Mouse (Mus musculus) limb, embryonic 11.5 days (tissue): ENCODE results near the gene Tigd4. TPM values are rescaled to one million over a fixed set of nuclear protein-coding genes. Genes with fewer than 3 reads are reported as not detected.

Experiments
- ATAC-seq: fragments of 200-750 bp; cut with Nextera tagmentation; 2 replicates; pipeline ENCODE4 v1.8.0; 2017; ENCODE audit warnings: low read depth; ENCODE audit not compliant: insufficient number of reproducible peaks, low FRiP score, low TSS enrichment
- DNase-seq: peaks from one replicate; pipeline ENCODE4 v3.0.0-alpha.2; 2015; ENCODE audit warnings: low spot score
- H3K27ac ChIP-seq: fragments of 300-500 bp; sonication (generic); replicated peaks from 2 replicates; pipeline ENCODE4 v1.5.1; 2014; ENCODE audit warnings: low read depth, mild to moderate bottlenecking, low read length
- H3K27me3 ChIP-seq: fragments of 300-500 bp; sonication (generic); 2 replicates; pipeline ENCODE4 v1.6.1; 2014; ENCODE audit warnings: mild to moderate bottlenecking, low read length, mixed read lengths; ENCODE audit not compliant: control insufficient read depth, insufficient read depth
- H3K36me3 ChIP-seq: fragments of 300-500 bp; sonication (generic); 2 replicates; pipeline ENCODE4 v1.6.1; 2014; ENCODE audit warnings: mild to moderate bottlenecking, low read length, moderate library complexity, mixed read lengths; ENCODE audit not compliant: control insufficient read depth, insufficient read depth
- H3K4me1 ChIP-seq: fragments of 300-500 bp; sonication (generic); 2 replicates; pipeline ENCODE4 v1.6.1; 2014; ENCODE audit warnings: low read length, mixed read lengths; ENCODE audit not compliant: control insufficient read depth, insufficient read depth
- H3K4me2 ChIP-seq: fragments of 300-500 bp; sonication (generic); 2 replicates; pipeline ENCODE4 v1.6.1; 2014; ENCODE audit warnings: low read depth, mild to moderate bottlenecking, moderate library complexity; ENCODE audit not compliant: severe bottlenecking
- H3K4me3 ChIP-seq: fragments of 300-500 bp; sonication (generic); 2 replicates; pipeline ENCODE4 v1.5.1; 2014; ENCODE audit warnings: low read depth, low read length
- H3K9ac ChIP-seq: fragments of 300-500 bp; sonication (generic); 2 replicates; pipeline ENCODE4 v1.6.1; 2014; ENCODE audit warnings: mild to moderate bottlenecking, low read length
- H3K9me3 ChIP-seq: fragments of 300-500 bp; sonication (generic); 2 replicates; pipeline ENCODE4 v1.6.1; 2016; ENCODE audit warnings: low read length; ENCODE audit not compliant: control insufficient read depth
- WGBS: fragments of 180-500 bp; shearing (Covaris S2); extraction: QIAGEN DNeasy Blood & Tissue Kit; methylation state at CpG from one replicate; pipeline ENCODE4 v1.1.7; 2014; 5-methylcytosine and 5-hydroxymethylcytosine counted together
- polyA plus RNA-seq: library from polyadenylated mRNA; unstranded; fragments of >200 nt; fragmentation: Nextera tagmentation; extraction: Ambion mirVana; gene quantifications from 2 replicates; pipeline ENCODE4 v1.2.1, GENCODE M21; 2014

The Tigd4 gene
- polyA plus RNA-seq, 1 experiment from 2014 or later = not detected

GRCm38 (mm10) chr3:84618627-84619026 lies 25.3 kb downstream of the Tigd4 start:
- no peak overlapping the region for H3K4me3 ChIP-seq

GRCm38 (mm10) chr3:84619056-84619455 lies 25.7 kb downstream of the Tigd4 start:
- Histone ChIP-seq H3K27ac (no peak overlapping the region), H3K9me3 (no peaks in the 10 kb centered on the region), H3K36me3 (no peaks in the 10 kb centered on the region), H3K27me3 (no peaks in the 10 kb centered on the region), H3K4me2 (no peak overlapping the region), H3K4me3 (no peak overlapping the region), H3K9ac (no peak overlapping the region), H3K4me1 (no peaks in the 10 kb centered on the region)
- ATAC-seq = no peak
- DNase-seq = no peak
- 93% methylated on average over 7 of the region's 7 CpGs for WGBS

More at GRCm38 (mm10) chr3:84618627-84619026, 25.3 kb downstream of the Tigd4 start:
- 89% methylated on average over 2 of the region's 2 CpGs for WGBS
- H3K4me2 ChIP-seq = no peak overlapping the region
- ATAC-seq (no peak), DNase-seq (no peak)
- H3K4me1 ChIP-seq = no peaks in the 10 kb centered on the region
- no peaks in the 10 kb centered on the region for H3K36me3 ChIP-seq
- H3K27me3 ChIP-seq = no peaks in the 10 kb centered on the region
- H3K27ac ChIP-seq = no peak overlapping the region
- H3K9ac ChIP-seq = no peak overlapping the region
- H3K9me3 ChIP-seq = no peaks in the 10 kb centered on the region

DNA sequence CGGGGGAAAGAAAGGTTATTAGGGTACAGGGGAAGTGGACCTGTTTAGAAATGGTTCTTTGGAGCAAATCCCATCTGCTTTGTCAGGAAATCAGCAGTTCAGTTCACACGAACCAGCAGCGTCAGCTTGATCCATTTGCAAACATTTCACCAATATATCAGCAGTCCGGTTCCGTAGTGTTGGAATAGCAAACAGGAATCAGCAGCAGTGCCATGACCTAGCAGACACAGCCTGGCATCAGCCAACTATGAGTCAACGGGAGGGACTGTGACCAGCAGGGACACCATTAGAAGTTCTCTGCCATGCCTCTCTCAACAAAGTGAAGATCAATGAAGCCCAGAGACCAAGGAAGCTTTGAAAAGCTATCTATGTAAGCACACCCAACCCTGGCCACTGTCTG lies 26.4 kb downstream of the Tigd4 start:
- H3K27ac ChIP-seq = no peak overlapping the region
- no peaks in the 10 kb centered on the region for H3K36me3 ChIP-seq
- no peak overlapping the region for H3K9ac ChIP-seq
- DNase-seq = no peak
- no peaks in the 10 kb centered on the region for H3K9me3 ChIP-seq
- 94% methylated on average over 6 of the region's 6 CpGs for WGBS
- no peaks in the 10 kb centered on the region for H3K27me3 ChIP-seq
- H3K4me1 ChIP-seq = no peaks in the 10 kb centered on the region
- H3K4me2 ChIP-seq = no peak overlapping the region
- no peak for ATAC-seq
- no peak overlapping the region for H3K4me3 ChIP-seq

DNA sequence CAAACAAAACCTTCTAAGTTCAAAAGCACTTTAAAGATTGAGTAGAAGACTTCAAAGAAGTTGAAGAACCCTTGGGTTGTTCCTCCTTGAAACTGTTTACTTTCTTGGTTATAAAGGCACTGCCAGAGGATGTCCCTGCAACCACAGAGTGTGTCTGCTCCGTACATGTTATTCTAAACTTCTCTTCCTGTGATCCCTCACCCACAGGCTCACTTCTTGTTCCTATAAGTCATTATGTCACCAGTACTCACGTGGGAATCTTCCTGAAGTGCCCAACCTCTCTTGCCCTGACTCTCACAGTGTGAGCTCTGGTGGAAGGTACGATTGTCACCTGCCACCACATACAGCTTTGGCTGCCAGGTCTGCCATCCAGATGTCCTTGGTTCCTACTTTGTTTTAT lies 28.7 kb downstream of the Tigd4 start:
- H3K9me3 ChIP-seq = no peaks in the 10 kb centered on the region
- 28% methylated on average over 3 of the region's 3 CpGs for WGBS
- no peak overlapping the region for H3K9ac ChIP-seq
- no peaks in the 10 kb centered on the region for H3K4me1 ChIP-seq
- no peak for DNase-seq
- no peaks in the 10 kb centered on the region for H3K36me3 ChIP-seq
- no peak for ATAC-seq
- H3K27me3 ChIP-seq = no peaks in the 10 kb centered on the region
- no peak overlapping the region for H3K4me3 ChIP-seq
- H3K27ac ChIP-seq = no peak overlapping the region
- no peak overlapping the region for H3K4me2 ChIP-seq

GRCm38 (mm10) chr3:84631586-84631985 lies 38.2 kb downstream of the Tigd4 start:
- H3K9ac ChIP-seq = no peak overlapping the region
- H3K27ac ChIP-seq = no peak overlapping the region
- H3K4me1 ChIP-seq = no peaks in the 10 kb centered on the region
- no peaks in the 10 kb centered on the region for H3K9me3 ChIP-seq
- no peak for DNase-seq
- no peak overlapping the region for H3K4me3 ChIP-seq
- H3K27me3 ChIP-seq = no peaks in the 10 kb centered on the region
- WGBS = 93% methylated on average over 9 of the region's 9 CpGs
- ATAC-seq = no peak
- no peaks in the 10 kb centered on the region for H3K36me3 ChIP-seq
- no peak overlapping the region for H3K4me2 ChIP-seq

- Histone ChIP-seq H3K36me3 (no peaks in the 10 kb centered on the region), H3K27ac (no peak overlapping the region), H3K4me1 (no peaks in the 10 kb centered on the region), H3K9ac (no peak overlapping the region), H3K4me3 (no peak overlapping the region), H3K9me3 (no peaks in the 10 kb centered on the region), H3K27me3 (no peaks in the 10 kb centered on the region), H3K4me2 (no peak overlapping the region)
- ATAC-seq (no peak), DNase-seq (no peak)
- 88% methylated on average over 6 of the region's 6 CpGs for WGBS
Observed at GRCm38 (mm10) chr3:84637095-84637494, 43.7 kb downstream of the Tigd4 start.

DNA sequence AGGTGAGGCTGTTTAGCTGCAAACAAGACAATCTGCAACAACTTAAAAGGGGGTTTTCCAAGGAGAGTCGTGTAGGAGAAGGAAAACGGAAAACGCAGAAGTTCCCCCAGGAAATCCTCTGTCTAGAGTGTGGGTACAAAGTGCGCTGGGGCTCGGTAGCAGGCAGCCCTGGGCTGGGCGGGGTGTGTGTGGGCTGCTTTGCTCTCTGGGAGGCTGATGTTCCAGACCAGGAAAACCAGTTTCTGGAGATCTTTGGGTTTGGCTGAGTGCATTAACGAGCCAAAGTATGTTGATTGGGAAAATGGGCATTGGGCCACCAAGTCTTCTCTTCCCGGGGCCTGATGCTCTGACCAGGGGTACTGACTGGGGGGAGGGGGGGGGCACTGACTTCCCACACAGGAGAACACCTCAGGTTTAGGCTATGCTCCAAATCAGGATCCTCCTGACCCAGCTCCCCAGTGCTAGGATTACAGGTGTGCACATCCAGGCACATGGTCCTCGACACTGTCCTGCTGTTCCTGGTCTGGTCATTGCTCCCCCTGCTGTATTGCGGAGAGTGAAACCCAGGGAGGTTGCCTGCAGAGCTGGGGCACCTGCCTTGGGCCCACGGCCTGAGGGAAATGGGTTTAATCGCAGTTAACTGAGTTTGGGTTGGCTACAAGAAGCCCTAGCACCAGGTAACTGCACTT lies 44.7 kb downstream of the Tigd4 start:
- Histone ChIP-seq H3K4me2 (no peak overlapping the region), H3K4me3 (no peak overlapping the region), H3K9me3 (no peaks in the 10 kb centered on the region), H3K36me3 (no peaks in the 10 kb centered on the region), H3K27ac (no peak overlapping the region), H3K4me1 (no peaks in the 10 kb centered on the region), H3K27me3 (no peaks in the 10 kb centered on the region), H3K9ac (no peak overlapping the region)
- WGBS = 59% methylated on average over 12 of the region's 12 CpGs
- DNase-seq (no peak), ATAC-seq (no peak)

GRCm38 (mm10) chr3:84638858-84639257 lies 45.5 kb downstream of the Tigd4 start:
- no peaks in the 10 kb centered on the region for H3K36me3 ChIP-seq
- H3K27me3 ChIP-seq = no peaks in the 10 kb centered on the region
- WGBS = 82% methylated on average over 4 of the region's 4 CpGs
- H3K9me3 ChIP-seq = no peaks in the 10 kb centered on the region
- H3K4me1 ChIP-seq = no peaks in the 10 kb centered on the region
- no peak overlapping the region for H3K4me2 ChIP-seq
- no peak overlapping the region for H3K27ac ChIP-seq
- DNase-seq (no peak), ATAC-seq (no peak)
- no peak overlapping the region for H3K4me3 ChIP-seq
- no peak overlapping the region for H3K9ac ChIP-seq
